Mouse (Mus musculus) A20 (cell line): ENCODE results near the gene Gm45785.
"Not testable (repeated sequence)": the region's sequence is repeated elsewhere in the genome, so short reads cannot be mapped to it uniquely, and the experiment has no call there.

ENCODE experiments used
- DNase-seq: peaks from one replicate; pipeline ENCODE4 v3.0.0-alpha.2; 2011; ENCODE audit warnings: low read depth, low spot score

The Gm45785 gene

GRCm38 (mm10) chr7:140855860-140856784, at the start of gene Gm45785:
Gene Gm45785 (minus strand): TSS chr7:140856331.
- peak; percentile 95 for DNase-seq

- DNase-seq = no peak
These were observed 49.5 kb upstream of the Gm45785 start for GRCm38 (mm10) chr7:140905642-140906081.

- DNase-seq = peak; percentile 75
These were observed 47.1 kb upstream of the Gm45785 start for GRCm38 (mm10) chr7:140903212-140903611.

- no peak for DNase-seq
These were observed 46.1 kb upstream of the Gm45785 start for GRCm38 (mm10) chr7:140902036-140902875.

GRCm38 (mm10) chr7:140900220-140900619, 44.1 kb upstream of the Gm45785 start, which contains the start of gene Cox8b:
Gene Cox8b (minus strand): TSS chr7:140900446.
- DNase-seq = no peak

- DNase-seq = no peak
These were observed 43.0 kb upstream of the Gm45785 start for GRCm38 (mm10) chr7:140899121-140899520.

- DNase-seq = no peak
These were observed 41.7 kb upstream of the Gm45785 start for GRCm38 (mm10) chr7:140897863-140898262.

GRCm38 (mm10) chr7:140894611-140895010, 38.5 kb upstream of the Gm45785 start:
- no peak for DNase-seq

GRCm38 (mm10) chr7:140894031-140894430, 37.9 kb upstream of the Gm45785 start:
- DNase-seq = no peak

- not testable (repeated sequence) for DNase-seq
These were observed 34.5 kb upstream of the Gm45785 start for GRCm38 (mm10) chr7:140890636-140891035.

- DNase-seq = no peak
These were observed 26.3 kb upstream of the Gm45785 start for GRCm38 (mm10) chr7:140882469-140882803.

- peak; percentile 95 for DNase-seq
These were observed 25.8 kb upstream of the Gm45785 start, which contains the start of the genes Psmd13 and Sirt3 for GRCm38 (mm10) chr7:140881696-140882468. Gene Psmd13 (plus strand): TSS chr7:140881968. Gene Sirt3 (minus strand): TSS chr7:140882309.

- peak; percentile 44 for DNase-seq
These were observed 24.9 kb upstream of the Gm45785 start for GRCm38 (mm10) chr7:140880865-140881515.

- DNase-seq = no peak
These were observed 24.3 kb upstream of the Gm45785 start for GRCm38 (mm10) chr7:140880419-140880818.

GRCm38 (mm10) chr7:140879355-140879754, 23.2 kb upstream of the Gm45785 start:
- DNase-seq = no peak

GRCm38 (mm10) chr7:140877364-140877763, 21.2 kb upstream of the Gm45785 start:
- DNase-seq = no peak

- no peak for DNase-seq
These were observed 18.1 kb upstream of the Gm45785 start for GRCm38 (mm10) chr7:140874224-140874623.

- no peak for DNase-seq
These were observed 8.6 kb upstream of the Gm45785 start for GRCm38 (mm10) chr7:140864761-140865160.

- DNase-seq = no peak
These were observed 4.6 kb upstream of the Gm45785 start for GRCm38 (mm10) chr7:140860728-140861127.

- DNase-seq = no peak
These were observed 3.9 kb upstream of the Gm45785 start for GRCm38 (mm10) chr7:140859997-140860396.

- no peak for DNase-seq
These were observed 2.6 kb upstream of the Gm45785 start for GRCm38 (mm10) chr7:140858746-140859145.
